Mouse (Mus musculus) thymus, adult 2 months (tissue): ENCODE results near the gene Itgb5. TPM values are rescaled to one million over a fixed set of nuclear protein-coding genes. Genes with fewer than 3 reads are reported as not detected.
A peak's percentile ranks its signal among the peaks of the same experiment; 100 is the strongest.

Source experiments
- DNase-seq: peaks from one replicate; pipeline ENCODE4 v3.0.0; 2021
- H3K27ac ChIP-seq: fragments of 200-500 bp; 2 replicates; pipeline ENCODE4 v1.5.1; 2012; ENCODE audit warnings: low read length, control low read depth; ENCODE audit not compliant: control insufficient read depth, insufficient read depth
- H3K27me3 ChIP-seq: fragments of 200-500 bp; 2 replicates; pipeline ENCODE4 v1.6.1; 2012; ENCODE audit warnings: mild to moderate bottlenecking, low read length, moderate library complexity, mixed read lengths; ENCODE audit not compliant: control insufficient read depth, insufficient read depth
- H3K36me3 ChIP-seq: fragments of 200-500 bp; 2 replicates; pipeline ENCODE4 v1.6.1; 2012; ENCODE audit warnings: mild to moderate bottlenecking, low read length, moderate library complexity; ENCODE audit not compliant: control insufficient read depth, insufficient read depth
- H3K4me1 ChIP-seq: fragments of 200-500 bp; replicated peaks from 2 replicates; pipeline ENCODE4 v1.6.1; 2012; ENCODE audit warnings: low read length; ENCODE audit not compliant: control insufficient read depth, insufficient read depth
- H3K4me3 ChIP-seq: fragments of 200-500 bp; 2 replicates; pipeline ENCODE4 v1.5.1; 2012; ENCODE audit warnings: mild to moderate bottlenecking, low read length, control low read depth, moderate library complexity; ENCODE audit not compliant: control insufficient read depth, insufficient read depth
- CTCF ChIP-seq: fragments of 200-500 bp; IDR thresholded peaks from 2 replicates; pipeline ENCODE4 v1.5.1; 2012; ENCODE audit warnings: mild to moderate bottlenecking, control low read depth, low read length, moderate library complexity, borderline replicate concordance; ENCODE audit not compliant: control insufficient read depth, poor library complexity, insufficient read depth; ENCODE audit errors: extremely low read depth
- POLR2A ChIP-seq: fragments of 200-500 bp; IDR thresholded peaks from 2 replicates; pipeline ENCODE4 v1.6.1; 2012; ENCODE audit warnings: mild to moderate bottlenecking, low read length, control low read depth, moderate library complexity; ENCODE audit not compliant: control insufficient read depth, poor library complexity, insufficient read depth; ENCODE audit errors: extremely low read depth
- WGBS: fragments of 180-500 bp; shearing (Covaris S2); methylation state at CpG from one replicate; pipeline ENCODE4 v1.1.7; 2018; 5-methylcytosine and 5-hydroxymethylcytosine counted together
- polyA plus RNA-seq: library from polyadenylated mRNA; depleted of rRNA; stranded (reverse); fragments of >200 nt; gene quantifications from 2 replicates; pipeline ENCODE4 v1.2.3, GENCODE M21; 2012

Itgb5 gene
- polyA plus RNA-seq, 1 experiment = 28.3 TPM

- 35% methylated on average over 10 of the region's 10 CpGs for WGBS
- no peak for DNase-seq
- H3K36me3 ChIP-seq = no peaks in the 10 kb centered on the region
- peaks cover 19% of the 10 kb centered on the region for H3K4me1 ChIP-seq
- H3K4me3 ChIP-seq = no peak within 1 kb of the TSS
- no peak for TF ChIP-seq CTCF
- no peak for TF ChIP-seq POLR2A
- no peak within 1 kb of the TSS for H3K27ac ChIP-seq
- H3K27me3 ChIP-seq = no peaks in the 10 kb centered on the region
Measured at GRCm38 (mm10) chr16:33793846-33794791, 35.3 kb upstream of the Itgb5 start, which contains the start of gene Muc13. Gene Muc13, plus strand, starts transcription at chr16:33794037.

DNA sequence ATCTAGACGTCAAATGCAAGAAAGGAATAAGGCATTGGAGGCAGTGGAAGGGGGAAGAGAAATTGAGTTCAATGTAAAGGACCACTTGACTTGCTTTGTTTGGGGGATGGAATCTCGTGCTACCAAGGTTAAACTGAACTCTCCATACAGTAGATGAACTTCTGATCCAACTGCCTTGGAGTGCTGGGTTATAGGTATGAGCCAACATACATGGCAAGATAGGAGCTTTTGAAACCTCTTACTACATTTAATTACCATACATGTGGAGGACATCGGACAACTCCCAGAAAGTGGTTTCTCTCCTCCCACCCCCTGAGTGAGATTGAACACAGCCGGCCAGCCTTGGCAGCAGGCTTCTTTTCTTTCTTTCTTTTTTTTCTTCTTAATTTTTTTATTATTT is 34.4 kb upstream of the Itgb5 start:
- no peak for TF ChIP-seq CTCF
- TF ChIP-seq POLR2A = no peak
- no peak overlapping the region for H3K27ac ChIP-seq
- H3K36me3 ChIP-seq = no peaks in the 10 kb centered on the region
- no peak overlapping the region for H3K4me3 ChIP-seq
- DNase-seq = no peak
- H3K27me3 ChIP-seq = no peaks in the 10 kb centered on the region
- 21% methylated on average over 4 of the region's 4 CpGs for WGBS
- H3K4me1 ChIP-seq = peaks cover 19% of the 10 kb centered on the region

DNA sequence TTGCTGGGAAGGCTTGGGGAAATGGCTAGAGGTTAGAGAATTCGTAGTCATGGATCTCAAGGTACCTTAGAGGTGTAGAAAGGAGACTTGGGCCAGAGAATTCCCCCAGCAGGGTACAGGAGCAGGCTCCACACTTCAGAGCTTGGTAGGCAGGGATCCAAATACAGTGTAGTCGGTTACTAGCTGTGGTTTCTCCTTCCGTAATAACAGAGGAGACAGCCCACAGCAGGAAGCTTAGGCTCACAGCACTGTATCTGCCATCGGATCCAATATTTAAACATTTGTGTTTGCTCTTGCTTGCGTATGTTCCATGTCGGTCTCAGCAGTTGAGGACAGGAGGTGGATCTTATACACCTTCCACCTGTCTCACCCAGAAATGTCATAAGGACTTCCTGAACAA is 33.6 kb upstream of the Itgb5 start:
- no peak overlapping the region for H3K4me3 ChIP-seq
- no peak for TF ChIP-seq CTCF
- no peak for TF ChIP-seq POLR2A
- H3K27ac ChIP-seq = no peak overlapping the region
- no peaks in the 10 kb centered on the region for H3K36me3 ChIP-seq
- WGBS = 10% methylated on average over 6 of the region's 6 CpGs
- no peaks in the 10 kb centered on the region for H3K27me3 ChIP-seq
- no peak for DNase-seq
- H3K4me1 ChIP-seq = peaks cover 19% of the 10 kb centered on the region

GRCm38 (mm10) chr16:33796756-33797155 is 32.7 kb upstream of the Itgb5 start:
- no peak for DNase-seq
- Histone ChIP-seq H3K27me3 (no peaks in the 10 kb centered on the region), H3K36me3 (no peaks in the 10 kb centered on the region), H3K4me1 (peaks cover 19% of the 10 kb centered on the region), H3K27ac (no peak overlapping the region), H3K4me3 (no peak overlapping the region)
- 55% methylated on average over 3 of the region's 3 CpGs for WGBS
- no peak for TF ChIP-seq CTCF
- no peak for TF ChIP-seq POLR2A

DNA sequence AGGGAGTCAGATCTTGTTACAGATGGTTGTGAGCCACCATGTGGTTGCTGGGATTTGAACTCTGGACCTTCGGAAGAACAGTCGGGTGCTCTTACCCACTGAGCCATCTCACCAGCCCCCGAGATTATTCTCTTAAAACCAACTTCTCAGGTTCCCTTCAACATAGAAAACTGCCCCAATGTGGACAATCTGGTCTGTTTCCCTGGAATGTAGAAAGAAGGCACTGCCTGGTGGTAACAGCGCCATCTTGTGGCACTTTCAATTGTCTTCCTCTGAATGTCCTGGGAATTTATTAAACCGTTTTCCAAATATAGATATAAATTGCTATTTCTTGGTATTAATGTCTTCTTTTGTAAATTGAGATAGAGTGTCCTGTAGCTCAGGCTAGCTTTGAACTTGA is 31.6 kb upstream of the Itgb5 start:
- no peak overlapping the region for H3K27ac ChIP-seq
- H3K4me1 ChIP-seq = peaks cover 17% of the 10 kb centered on the region
- TF ChIP-seq CTCF (no peak), POLR2A (no peak)
- H3K4me3 ChIP-seq = no peak overlapping the region
- WGBS = 54% methylated on average over 5 of the region's 5 CpGs
- no peaks in the 10 kb centered on the region for H3K27me3 ChIP-seq
- peak; percentile 23 for DNase-seq
- no peaks in the 10 kb centered on the region for H3K36me3 ChIP-seq

GRCm38 (mm10) chr16:33810002-33810401 is 19.5 kb upstream of the Itgb5 start:
- H3K4me3 ChIP-seq = no peak overlapping the region
- no peak for DNase-seq
- TF ChIP-seq CTCF (no peak), POLR2A (no peak)
- WGBS = 86% methylated on average over 3 of the region's 3 CpGs
- H3K27me3 ChIP-seq = no peaks in the 10 kb centered on the region
- H3K4me1 ChIP-seq = no peaks in the 10 kb centered on the region
- no peak overlapping the region for H3K27ac ChIP-seq
- H3K36me3 ChIP-seq = no peaks in the 10 kb centered on the region

DNA sequence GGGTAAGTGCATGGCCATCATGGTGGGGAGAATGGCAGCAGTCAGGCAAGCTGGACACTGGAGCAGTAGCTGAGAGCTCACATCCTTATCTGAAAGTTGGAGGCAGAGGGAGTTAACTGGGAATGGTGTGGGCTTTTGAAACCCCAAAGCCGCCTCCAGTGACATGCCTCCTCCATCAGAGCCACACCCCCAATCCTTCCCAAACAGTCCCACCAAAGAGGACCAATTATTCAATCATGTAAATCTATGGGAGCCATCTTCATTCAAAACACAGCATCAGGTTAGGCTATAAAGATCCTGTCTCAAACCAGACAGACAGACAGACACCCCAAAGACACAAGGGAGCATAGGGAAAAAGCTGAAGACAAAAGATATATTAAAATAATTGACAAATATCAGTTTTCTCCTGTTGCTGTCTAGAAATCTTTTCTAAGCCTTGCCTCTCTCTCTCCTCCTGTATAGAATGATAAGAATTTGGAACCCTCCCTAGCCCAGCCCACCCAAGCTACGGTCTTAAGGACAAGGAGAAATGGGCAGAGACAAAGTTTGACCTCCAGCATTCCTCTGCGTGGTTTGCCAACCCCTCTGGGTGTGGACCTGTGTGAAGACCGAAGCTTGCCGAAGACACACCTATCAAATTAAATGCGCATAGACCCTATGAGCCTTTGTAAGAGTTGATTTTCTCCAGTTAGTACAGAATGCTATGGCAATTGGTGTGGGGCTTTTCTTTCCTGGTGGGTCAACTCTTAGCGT is 10.9 kb upstream of the Itgb5 start:
- Histone ChIP-seq H3K27me3 (no peaks in the 10 kb centered on the region), H3K4me1 (no peaks in the 10 kb centered on the region), H3K4me3 (no peak overlapping the region), H3K27ac (no peak overlapping the region), H3K36me3 (no peaks in the 10 kb centered on the region)
- DNase-seq = no peak
- WGBS = 96% methylated on average over 7 of the region's 7 CpGs
- TF ChIP-seq POLR2A (no peak), CTCF (no peak)
